Mouse (Mus musculus) hindbrain, embryonic 15.5 days (tissue): Measurements from ENCODE around the gene Tecpr2. TPM values are rescaled to one million over a fixed set of nuclear protein-coding genes. Genes with fewer than 3 reads are reported as not detected.

ENCODE experiments used
- ATAC-seq: fragments of 200-750 bp; cut with Nextera tagmentation; 2 replicates; pipeline ENCODE4 v1.8.0; 2017; ENCODE audit warnings: low read depth, moderate number of reproducible peaks, moderate TSS enrichment; ENCODE audit not compliant: low FRiP score
- H3K27ac ChIP-seq: fragments of 300-500 bp; sonication (generic); replicated peaks from 2 replicates; pipeline ENCODE4 v1.5.1; 2015; ENCODE audit warnings: mild to moderate bottlenecking, inconsistent platforms
- H3K27me3 ChIP-seq: fragments of 300-500 bp; sonication (generic); 2 replicates; pipeline ENCODE4 v1.6.1; 2015; ENCODE audit warnings: control low read depth, inconsistent platforms
- H3K36me3 ChIP-seq: fragments of 300-500 bp; sonication (generic); 2 replicates; pipeline ENCODE4 v1.6.1; 2015; ENCODE audit warnings: control low read depth, inconsistent platforms
- H3K4me1 ChIP-seq: fragments of 300-500 bp; sonication (generic); replicated peaks from 2 replicates; pipeline ENCODE4 v1.6.1; 2015; ENCODE audit warnings: control low read depth, inconsistent platforms
- H3K4me2 ChIP-seq: fragments of 300-500 bp; sonication (generic); 2 replicates; pipeline ENCODE4 v1.6.1; 2015; ENCODE audit warnings: moderate library complexity, mild to moderate bottlenecking, inconsistent platforms
- H3K4me3 ChIP-seq: fragments of 300-500 bp; sonication (generic); 2 replicates; pipeline ENCODE4 v1.5.1; 2015; ENCODE audit warnings: mild to moderate bottlenecking, inconsistent platforms
- H3K9ac ChIP-seq: fragments of 300-500 bp; sonication (generic); 2 replicates; pipeline ENCODE4 v1.6.1; 2015; ENCODE audit warnings: inconsistent platforms
- H3K9me3 ChIP-seq: fragments of 300-500 bp; sonication (generic); 2 replicates; pipeline ENCODE4 v1.6.1; 2016; ENCODE audit warnings: control low read depth, inconsistent platforms
- WGBS: fragments of 180-500 bp; shearing (Covaris S2); methylation state at CpG from one replicate; pipeline ENCODE4 v1.1.7; 2015; 5-methylcytosine and 5-hydroxymethylcytosine counted together
- polyA plus RNA-seq: library from polyadenylated mRNA; unstranded; fragments of >200 nt; fragmentation: Nextera tagmentation; extraction: Ambion mirVana; gene quantifications from 2 replicates; pipeline ENCODE4 v1.2.1, GENCODE M21; 2015

The Tecpr2 gene
- 7.3 and 7.6 TPM in 2 replicates for polyA plus RNA-seq

GRCm38 (mm10) chr12:110889036-110890020, at the start of gene Tecpr2, which contains the start of gene Cinp:
Gene Tecpr2 (plus strand): TSS chr12:110889264.
Gene Cinp (minus strand): TSS chr12:110889145.
- Histone ChIP-seq H3K9ac (peak within 1 kb of the TSS; percentile 83), H3K36me3 (no peaks in the 10 kb centered on the region), H3K4me3 (peak within 1 kb of the TSS; percentile 79), H3K4me1 (peaks cover 23% of the 10 kb centered on the region), H3K9me3 (no peaks in the 10 kb centered on the region), H3K4me2 (peak within 1 kb of the TSS; percentile 90), H3K27ac (peak within 1 kb of the TSS; percentile 89), H3K27me3 (no peaks in the 10 kb centered on the region)
- ATAC-seq = peak; percentile 99
- under 1% methylated on average over 71 of the region's 74 CpGs for WGBS

- Histone ChIP-seq H3K9me3 (no peaks in the 10 kb centered on the region), H3K9ac (peak within 1 kb of the TSS; percentile 63), H3K36me3 (no peaks in the 10 kb centered on the region), H3K27me3 (0 out of 2 replicates have a peak, but pooled peaks cover 2% of the 10 kb centered on the region), H3K4me3 (peak within 1 kb of the TSS; percentile 80), H3K4me2 (peak within 1 kb of the TSS; percentile 64), H3K4me1 (peaks cover 47% of the 10 kb centered on the region), H3K27ac (peak within 1 kb of the TSS; percentile 77)
- peak; percentile 88 for ATAC-seq
- WGBS = under 1% methylated on average over 71 of the region's 71 CpGs
Measured at GRCm38 (mm10) chr12:110840348-110841198, 48.5 kb upstream of the Tecpr2 start, which contains the start of gene Mok. Gene Mok (minus strand): TSS chr12:110840939.

- H3K27me3 ChIP-seq = peaks cover 14% of the 10 kb centered on the region
- H3K4me3 ChIP-seq = no peak overlapping the region
- WGBS = 69% methylated on average over 5 of the region's 5 CpGs
- H3K4me2 ChIP-seq = no peak overlapping the region
- no peak overlapping the region for H3K27ac ChIP-seq
- no peaks in the 10 kb centered on the region for H3K9me3 ChIP-seq
- H3K9ac ChIP-seq = no peak overlapping the region
- peaks cover 48% of the 10 kb centered on the region for H3K4me1 ChIP-seq
- ATAC-seq = no peak
- H3K36me3 ChIP-seq = no peaks in the 10 kb centered on the region
Measured at GRCm38 (mm10) chr12:110841731-110842493, 47.2 kb upstream of the Tecpr2 start.

GRCm38 (mm10) chr12:110843194-110844048, 45.6 kb upstream of the Tecpr2 start:
- H3K9ac ChIP-seq = no peak overlapping the region
- H3K9me3 ChIP-seq = no peaks in the 10 kb centered on the region
- peaks cover 39% of the 10 kb centered on the region for H3K4me1 ChIP-seq
- peak overlapping the region; percentile 36 for H3K4me3 ChIP-seq
- 21% methylated on average over 32 of the region's 32 CpGs for WGBS
- peaks cover 17% of the 10 kb centered on the region for H3K27me3 ChIP-seq
- peak overlapping the region; percentile 59 for H3K4me2 ChIP-seq
- ATAC-seq = no peak
- no peak overlapping the region for H3K27ac ChIP-seq
- no peaks in the 10 kb centered on the region for H3K36me3 ChIP-seq

GRCm38 (mm10) chr12:110844227-110845130, 44.6 kb upstream of the Tecpr2 start:
- Histone ChIP-seq H3K9ac (0 out of 2 replicates have a peak overlapping the region, but pooled peaks have one; percentile 7), H3K4me2 (peak overlapping the region; percentile 59), H3K4me3 (peak overlapping the region; percentile 36), H3K27ac (0 out of 2 replicates have a peak overlapping the region, but pooled peaks have one; percentile 17), H3K27me3 (peaks cover 17% of the 10 kb centered on the region), H3K36me3 (no peaks in the 10 kb centered on the region), H3K4me1 (peaks cover 36% of the 10 kb centered on the region), H3K9me3 (no peaks in the 10 kb centered on the region)
- under 1% methylated on average over 42 of the region's 42 CpGs for WGBS
- no peak for ATAC-seq

- H3K27ac ChIP-seq = peak overlapping the region; percentile 36
- H3K9me3 ChIP-seq = no peaks in the 10 kb centered on the region
- peak overlapping the region; percentile 59 for H3K4me2 ChIP-seq
- H3K9ac ChIP-seq = no peak overlapping the region
- ATAC-seq = peak; percentile 59
- peaks cover 17% of the 10 kb centered on the region for H3K27me3 ChIP-seq
- WGBS = under 1% methylated on average over 36 of the region's 36 CpGs
- no peaks in the 10 kb centered on the region for H3K36me3 ChIP-seq
- H3K4me1 ChIP-seq = peaks cover 32% of the 10 kb centered on the region
- H3K4me3 ChIP-seq = peak overlapping the region; percentile 36
Measured at GRCm38 (mm10) chr12:110845131-110845880, 43.8 kb upstream of the Tecpr2 start.

GRCm38 (mm10) chr12:110846191-110846765, 42.8 kb upstream of the Tecpr2 start:
- Histone ChIP-seq H3K4me1 (peaks cover 37% of the 10 kb centered on the region), H3K27ac (no peak overlapping the region), H3K4me3 (peak overlapping the region; percentile 36; the same call in 1 of the 2 replicates), H3K4me2 (peak overlapping the region; percentile 59), H3K36me3 (no peaks in the 10 kb centered on the region), H3K9me3 (no peaks in the 10 kb centered on the region), H3K27me3 (peaks cover 17% of the 10 kb centered on the region), H3K9ac (no peak overlapping the region)
- ATAC-seq = no peak
- WGBS = 65% methylated on average over 6 of the region's 6 CpGs

- Histone ChIP-seq H3K4me3 (peak within 1 kb of the TSS; percentile 59), H3K27ac (peak within 1 kb of the TSS; percentile 62), H3K27me3 (peaks cover 17% of the 10 kb centered on the region), H3K9ac (peak within 1 kb of the TSS; percentile 79), H3K36me3 (peaks cover 3% of the 10 kb centered on the region; the same call in 1 of the 2 replicates), H3K9me3 (no peaks in the 10 kb centered on the region), H3K4me1 (peaks cover 20% of the 10 kb centered on the region), H3K4me2 (peak within 1 kb of the TSS; percentile 75)
- peak; percentile 93 for ATAC-seq
- under 1% methylated on average over 75 of the region's 89 CpGs for WGBS
Measured at GRCm38 (mm10) chr12:110850010-110850928, 38.8 kb upstream of the Tecpr2 start, which contains the start of gene Zfp839. Gene Zfp839 (plus strand): TSS chr12:110850253.
